Mouse (Mus musculus): Measurements from ENCODE around the gene Cnpy3.

Cnpy3 gene

GRCm38 (mm10) chr17:46764916-46765315 is 12.9 kb upstream of the Cnpy3 start:
- in situ Hi-C loops (cut with MboI, MseI): loop anchor here (5.0 kb wide), 1 partner anchor 48 kb away; no protein-coding TSS in a partner anchor

DNA sequence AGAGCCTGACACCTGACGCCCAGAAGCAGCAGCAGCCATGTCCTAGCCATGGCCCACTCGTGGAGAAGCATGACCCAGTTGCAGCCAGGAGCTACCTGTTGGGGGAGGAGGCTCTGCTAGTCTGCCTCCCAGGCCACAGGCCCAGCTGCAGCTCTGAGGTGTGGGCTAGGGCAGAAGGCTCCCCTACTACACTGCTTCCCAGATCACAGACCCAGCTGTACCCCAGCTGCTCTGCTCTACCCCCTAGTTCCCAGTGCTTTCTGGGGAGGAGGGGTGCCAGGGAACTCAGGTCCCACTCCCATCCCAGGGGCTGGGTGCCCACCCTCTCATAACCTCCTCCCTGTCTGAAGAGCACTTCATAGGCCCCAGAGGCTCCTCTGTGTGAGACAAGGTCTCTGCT is 11.5 kb upstream of the Cnpy3 start, which contains the start of gene Ptcra:
Gene Ptcra (minus strand): TSS at position 169 of the 400 bp plus-strand sequence.
- in situ Hi-C loops (cut with MboI, MseI): no loop called here

DNA sequence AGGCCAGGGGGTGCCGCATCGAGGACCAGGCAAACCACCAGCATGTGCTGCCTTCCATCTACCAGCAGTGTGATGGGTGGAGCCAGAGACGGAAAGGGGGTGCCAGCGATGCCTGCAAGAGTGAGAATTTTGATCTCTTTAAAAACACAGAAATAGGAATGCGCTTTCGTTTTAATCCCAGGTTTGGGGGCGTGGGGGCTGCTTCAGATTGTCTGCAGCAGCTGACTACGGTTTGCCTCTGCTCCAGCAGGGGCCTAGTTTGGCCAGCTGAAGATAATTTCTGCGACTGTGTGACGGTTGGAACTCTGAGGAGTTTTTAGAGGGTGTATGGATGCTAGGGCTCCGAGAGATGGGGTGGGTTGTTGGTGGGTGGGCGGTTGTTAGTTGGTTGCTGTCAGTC is 6.7 kb upstream of the Cnpy3 start:
- in situ Hi-C loops (cut with MboI, MseI): no loop called here

DNA sequence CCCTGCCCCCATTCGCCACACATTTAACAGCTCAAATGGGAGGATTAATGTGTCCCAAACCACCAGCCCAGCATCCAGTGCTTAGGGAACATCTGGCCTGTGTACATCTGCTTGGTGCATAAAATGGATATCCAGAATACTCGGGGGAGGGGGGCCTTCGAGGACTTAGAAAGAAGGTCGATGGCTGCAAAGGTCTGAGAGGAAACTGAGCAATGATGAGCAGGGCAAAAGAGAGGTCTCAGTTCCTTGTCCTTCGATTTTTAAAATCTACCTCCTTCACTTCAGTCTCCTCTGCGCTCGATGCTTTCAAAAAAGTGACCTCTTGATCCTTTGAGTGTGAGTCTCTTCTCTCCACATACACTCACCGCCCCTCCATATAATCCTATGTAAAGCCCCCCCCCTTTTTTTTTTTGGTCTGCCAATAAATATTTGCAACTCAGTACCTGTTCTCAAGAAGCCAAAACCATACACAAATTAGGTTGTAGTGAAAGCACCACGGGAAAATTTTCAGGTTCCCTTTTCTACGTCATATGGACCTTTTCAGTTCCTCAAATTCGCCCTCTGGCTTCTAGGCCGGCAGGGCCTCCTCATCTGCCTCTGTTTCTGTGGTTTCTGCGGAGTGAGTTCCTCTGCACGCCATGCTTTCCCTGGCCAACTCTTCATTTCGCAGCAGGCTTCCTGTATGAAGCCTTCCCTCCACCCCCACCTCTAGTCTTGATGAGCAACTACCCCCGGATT is 789 bp downstream of the Cnpy3 start:
- in situ Hi-C loops (cut with MboI, MseI): no loop called here

DNA sequence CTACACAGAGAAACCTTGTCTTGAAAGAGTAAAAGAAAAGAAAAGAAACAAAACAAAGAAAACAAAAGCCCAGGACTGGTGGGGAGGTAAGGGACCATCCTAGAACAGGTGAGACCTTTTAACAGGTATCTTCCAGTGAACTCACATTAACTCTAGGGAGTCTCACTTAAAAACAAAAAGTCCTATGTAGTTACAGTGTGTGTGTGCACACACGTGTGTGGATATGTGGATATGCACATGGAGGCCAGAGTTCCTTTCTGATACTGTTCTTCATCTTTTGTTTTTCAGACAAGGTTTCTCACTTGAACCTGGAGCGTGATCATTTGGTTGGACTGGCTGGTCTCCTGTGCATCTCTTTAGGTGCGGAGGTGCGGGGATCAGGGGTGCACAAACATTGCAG is 1.4 kb downstream of the Cnpy3 start:
- in situ Hi-C loops (cut with MboI, MseI): no loop called here

- in situ Hi-C loops (cut with MboI, MseI): no loop called here
Observed at GRCm38 (mm10) chr17:46749282-46749681, 2.7 kb downstream of the Cnpy3 start.

GRCm38 (mm10) chr17:46747806-46748205 is 4.2 kb downstream of the Cnpy3 start:
- in situ Hi-C loops (cut with MboI, MseI): no loop called here

- in situ Hi-C loops (cut with MboI, MseI): no loop called here
Observed at GRCm38 (mm10) chr17:46747234-46747633, 4.8 kb downstream of the Cnpy3 start.

GRCm38 (mm10) chr17:46745506-46745905 is 6.5 kb downstream of the Cnpy3 start:
- in situ Hi-C loops (cut with MboI, MseI): no loop called here

DNA sequence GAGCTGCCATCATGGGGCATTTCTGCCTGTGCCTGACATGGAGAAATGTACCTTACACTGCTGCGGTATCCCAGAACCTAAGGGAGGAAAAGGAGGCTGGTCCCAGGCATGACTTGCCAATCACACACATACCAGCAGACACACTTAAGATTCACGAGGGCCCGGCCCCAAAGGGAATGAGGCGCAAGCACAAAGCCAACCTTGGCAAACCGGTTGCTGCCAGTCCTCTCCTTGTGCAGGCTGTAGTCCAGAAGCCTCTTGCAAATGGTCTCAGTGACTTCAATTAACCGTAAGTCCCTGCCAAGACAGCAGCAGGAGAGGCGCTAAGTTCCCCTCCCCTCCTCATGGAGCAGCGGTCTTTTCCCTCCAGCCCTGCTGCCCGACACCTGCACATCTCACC is 9.0 kb downstream of the Cnpy3 start:
- in situ Hi-C loops (cut with MboI, MseI): no loop called here

- in situ Hi-C loops (cut with MboI, MseI): no loop called here
Observed at GRCm38 (mm10) chr17:46741305-46741704, 10.7 kb downstream of the Cnpy3 start.

GRCm38 (mm10) chr17:46736160-46736559 is 15.9 kb downstream of the Cnpy3 start:
- in situ Hi-C loops (cut with MboI, MseI): no loop called here

DNA sequence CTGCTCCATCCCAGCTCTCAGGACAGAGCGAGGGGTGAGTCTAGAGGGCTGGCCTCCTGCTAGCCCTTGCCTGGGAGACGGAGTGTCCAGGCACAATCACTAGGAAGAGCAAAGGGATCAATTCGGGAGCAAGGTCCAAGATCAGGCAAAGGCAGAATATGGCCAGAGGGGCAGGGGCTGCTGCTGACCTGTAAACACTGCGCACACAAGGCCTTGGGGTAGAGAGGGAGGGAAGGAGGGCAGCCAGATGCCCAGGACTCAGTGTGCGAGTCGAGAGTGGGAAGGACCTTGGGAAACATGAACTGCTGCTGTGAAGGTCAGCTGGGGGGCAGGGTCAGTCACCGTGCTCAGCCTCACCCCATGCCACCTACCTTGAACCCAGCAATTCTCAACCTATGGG is 16.7 kb downstream of the Cnpy3 start:
- in situ Hi-C loops (cut with MboI, MseI): no loop called here

GRCm38 (mm10) chr17:46734055-46734454 is 18.0 kb downstream of the Cnpy3 start:
- in situ Hi-C loops (cut with MboI, MseI): no loop called here

DNA sequence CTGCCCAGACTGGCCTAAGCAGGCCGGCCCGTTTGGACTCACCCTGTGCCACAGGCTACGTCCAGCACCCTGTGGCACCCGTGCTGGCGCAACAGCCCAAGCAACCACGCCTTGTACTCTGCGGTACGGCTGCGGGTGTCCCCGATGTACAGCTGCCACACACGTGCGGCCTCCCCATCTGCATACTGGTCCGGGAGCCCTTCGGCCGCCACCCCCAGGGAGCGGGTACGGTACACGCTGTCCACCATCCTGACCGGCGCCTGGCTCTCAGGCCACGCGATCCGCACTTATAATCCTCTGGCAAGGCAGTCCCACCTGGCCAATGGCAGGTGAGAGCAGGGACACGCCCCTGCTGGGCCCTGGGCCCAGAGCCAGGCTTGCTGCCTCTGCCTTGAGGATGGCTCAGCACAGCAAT is 23.1 kb downstream of the Cnpy3 start, which contains the start of gene Gnmt:
Gene Gnmt (minus strand): TSS at position 265 of the 415 bp plus-strand sequence.
- in situ Hi-C loops (cut with MboI, MseI): no loop called here

GRCm38 (mm10) chr17:46728496-46728895 is 23.5 kb downstream of the Cnpy3 start:
- in situ Hi-C loops (cut with MboI, MseI): no loop called here

DNA sequence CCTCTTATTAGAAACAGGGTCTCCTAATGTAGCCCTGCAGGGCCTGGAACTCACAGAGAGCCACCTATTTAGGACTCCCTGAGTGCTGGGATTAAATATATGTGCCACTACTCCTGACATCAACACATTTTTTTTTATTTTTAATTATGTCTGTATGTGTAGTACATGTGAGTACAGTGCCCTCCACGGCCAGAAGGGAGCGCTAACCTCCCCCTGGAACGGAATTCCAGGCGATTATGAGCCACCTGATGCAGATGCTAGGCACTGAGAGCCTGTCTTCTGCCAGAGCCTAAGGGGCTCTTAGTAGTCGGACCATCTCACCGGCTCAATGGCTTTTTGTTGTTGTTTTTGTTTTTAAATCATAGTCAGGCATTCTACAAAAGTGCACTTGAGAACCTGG is 24.0 kb downstream of the Cnpy3 start:
- in situ Hi-C loops (cut with MboI, MseI): no loop called here

GRCm38 (mm10) chr17:46727271-46727670 is 24.7 kb downstream of the Cnpy3 start:
- in situ Hi-C loops (cut with MboI, MseI): no loop called here

- in situ Hi-C loops (cut with MboI, MseI): no loop called here
Observed at GRCm38 (mm10) chr17:46725731-46726645, 26.0 kb downstream of the Cnpy3 start.

GRCm38 (mm10) chr17:46725273-46725672 is 26.7 kb downstream of the Cnpy3 start:
- in situ Hi-C loops (cut with MboI, MseI): no loop called here

DNA sequence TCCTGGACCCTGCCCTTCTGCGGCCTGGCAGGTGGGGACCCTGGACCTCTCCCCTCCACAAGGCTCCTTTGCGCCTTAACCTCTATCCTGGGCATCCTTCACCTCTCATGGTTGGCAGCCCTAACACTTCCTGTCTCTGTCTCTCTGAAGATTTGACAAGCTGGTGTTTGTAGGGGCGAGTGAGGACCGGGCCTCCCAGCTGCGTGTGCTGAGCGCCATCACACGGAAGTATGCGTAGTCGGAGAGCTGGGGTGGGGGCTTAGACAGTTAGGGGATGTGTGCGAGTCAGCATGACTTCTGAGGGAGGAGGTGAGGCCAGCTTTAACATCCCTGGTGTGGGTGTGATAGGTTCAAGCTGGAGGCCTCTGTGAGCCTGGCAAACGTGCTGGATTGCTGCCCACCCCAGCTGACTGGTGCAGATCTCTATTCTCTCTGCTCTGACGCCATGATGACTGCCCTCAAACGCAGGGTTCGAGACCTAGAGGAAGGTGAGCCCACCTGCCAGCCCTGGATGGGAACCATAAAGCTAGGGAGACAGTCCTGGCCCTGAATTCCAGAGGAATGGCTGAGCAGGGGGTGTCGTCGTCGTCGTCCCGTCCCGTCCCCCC is 27.4 kb downstream of the Cnpy3 start:
- in situ Hi-C loops (cut with MboI, MseI): loop anchor here (5.0 kb wide), 1 partner anchor 62 kb away; no protein-coding TSS in a partner anchor

DNA sequence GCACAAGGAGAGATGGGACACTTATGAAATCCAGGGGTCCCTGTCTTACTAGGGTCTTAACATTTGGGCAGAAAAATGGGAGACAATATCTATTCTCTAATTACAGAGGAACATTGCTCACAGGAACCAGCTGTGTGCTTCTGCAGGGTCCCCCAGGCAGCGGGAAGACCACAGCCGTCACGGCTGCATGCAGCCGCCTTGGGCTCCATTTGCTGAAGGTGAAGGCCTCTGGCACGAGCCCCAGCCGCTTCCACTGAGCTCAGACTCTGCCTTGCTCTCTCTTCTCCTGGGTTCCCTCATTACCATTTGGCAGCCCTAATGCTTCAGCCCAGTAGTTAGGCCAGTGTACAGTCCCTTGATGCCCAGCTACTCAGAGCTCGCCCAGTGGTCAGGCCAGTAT is 30.9 kb downstream of the Cnpy3 start:
- in situ Hi-C loops (cut with MboI, MseI): loop anchor here (5.0 kb wide), 1 partner anchor 59 kb away; no protein-coding TSS in a partner anchor
